7 mouse cellular contexts compared by ENCODE assay signal in genomic region chr5:102845800-102846199, GRCm38 (mm10).
A peak's percentile ranks its signal among the peaks of the same experiment; 100 is the strongest.
DNase-seq lines count a peak whose midpoint lies in the region; ATAC-seq lines count a peak whose summit lies in the region.

No protein-coding gene starts in this region.

- peak overlapping the region; percentile 36; the same call in 1 of the 2 replicates for H3K4me3 ChIP-seq in lung, embryonic 16.5 days (ENCODE audit: low read length)
- H3K4me3 ChIP-seq in hindbrain, embryonic 12.5 days = peak overlapping the region; percentile 43
- no peak overlapping the region for H3K4me3 ChIP-seq in liver, embryonic 16.5 days (ENCODE audit: low read depth, low read length)

- DNase-seq in lung, postnatal 25 days (ENCODE audit: low spot score) = no peak
- DNase-seq in adrenal gland, adult 2 months = no peak
- no peak for DNase-seq in frontal cortex, postnatal 25 days (ENCODE audit: low spot score in 2 of 2)

- no peaks in the 10 kb centered on the region for H3K27me3 ChIP-seq in lung, embryonic 16.5 days (ENCODE audit: control insufficient read depth, insufficient read depth, low read depth, low read length)
- H3K27me3 ChIP-seq in hindbrain, embryonic 12.5 days = no peaks in the 10 kb centered on the region
- no peaks in the 10 kb centered on the region for H3K27me3 ChIP-seq in liver, embryonic 16.5 days (ENCODE audit: control insufficient read depth, insufficient read depth, low read depth, low read length)

- H3K9ac ChIP-seq in lung, embryonic 16.5 days (ENCODE audit: low read length) = peak overlapping the region; percentile 12; the same call in 1 of the 2 replicates
- no peak overlapping the region for H3K9ac ChIP-seq in hindbrain, embryonic 12.5 days
- H3K9ac ChIP-seq in liver, embryonic 16.5 days (ENCODE audit: low read depth, low read length) = no peak overlapping the region

- no peak for ATAC-seq in lung, embryonic 16.5 days (ENCODE audit: low read depth)
- no peak for ATAC-seq in hindbrain, embryonic 12.5 days (ENCODE audit: low FRiP score)
- no peak for ATAC-seq in liver, embryonic 16.5 days (ENCODE audit: low read depth)
- no peak for ATAC-seq in cerebellum, adult (ENCODE audit: insufficient number of reproducible peaks, low FRiP score, low TSS enrichment)

- H3K36me3 ChIP-seq in lung, embryonic 16.5 days (ENCODE audit: control insufficient read depth, insufficient read depth, low read length) = no peaks in the 10 kb centered on the region
- H3K36me3 ChIP-seq in hindbrain, embryonic 12.5 days = no peaks in the 10 kb centered on the region
- no peaks in the 10 kb centered on the region for H3K36me3 ChIP-seq in liver, embryonic 16.5 days (ENCODE audit: control insufficient read depth, insufficient read depth)

- 14% methylated on average over 11 of the region's 11 CpGs for WGBS in lung, embryonic 16.5 days
- 15% methylated on average over 11 of the region's 11 CpGs for WGBS in hindbrain, embryonic 12.5 days
- 19% methylated on average over 11 of the region's 11 CpGs for WGBS in liver, embryonic 16.5 days (ENCODE audit: insufficient replicate concordance)

- peaks cover 28% of the 10 kb centered on the region for H3K4me1 ChIP-seq in lung, embryonic 16.5 days (replicated peaks; ENCODE audit: control insufficient read depth, insufficient read depth, low read length)
- H3K4me1 ChIP-seq in hindbrain, embryonic 12.5 days = peaks cover 17% of the 10 kb centered on the region
- no peaks in the 10 kb centered on the region for H3K4me1 ChIP-seq in liver, embryonic 16.5 days (ENCODE audit: control insufficient read depth, low read depth, low read length)

- no peak overlapping the region for H3K27ac ChIP-seq in lung, embryonic 16.5 days (ENCODE audit: low read length)
- H3K27ac ChIP-seq in hindbrain, embryonic 12.5 days = no peak overlapping the region
- no peak overlapping the region for H3K27ac ChIP-seq in liver, embryonic 16.5 days (ENCODE audit: low read length)

- H3K9me3 ChIP-seq in lung, embryonic 16.5 days (ENCODE audit: control insufficient read depth, low read length) = no peaks in the 10 kb centered on the region
- no peaks in the 10 kb centered on the region for H3K9me3 ChIP-seq in hindbrain, embryonic 12.5 days (replicated peaks)
- no peaks in the 10 kb centered on the region for H3K9me3 ChIP-seq in liver, embryonic 16.5 days (replicated peaks; ENCODE audit: control insufficient read depth, low read length)

- H3K4me2 ChIP-seq in lung, embryonic 16.5 days (ENCODE audit: low read depth, low read length) = peak overlapping the region; percentile 52
- H3K4me2 ChIP-seq in hindbrain, embryonic 12.5 days (replicated peaks) = peak overlapping the region; percentile 72
- H3K4me2 ChIP-seq in liver, embryonic 16.5 days (ENCODE audit: low read depth, low read length) = peak overlapping the region; percentile 41; the same call in 1 of the 2 replicates
